Mouse (Mus musculus) hematopoietic multipotent progenitor cell, adult 10-12 weeks (in vitro differentiated cells): ENCODE results near the gene Mrps31. TPM values are rescaled to one million over a fixed set of nuclear protein-coding genes. Genes with fewer than 3 reads are reported as not detected.

Source experiments
- polyA plus RNA-seq: library from polyadenylated mRNA; stranded (reverse); fragments of >175 nt; gene quantifications from 2 replicates; pipeline ENCODE4 v1.2.3, GENCODE M21; 2012; ENCODE audit warnings: low replicate concordance

The Mrps31 gene
- 0.78 and 2.0 TPM in 2 replicates for polyA plus RNA-seq

GRCm38 (mm10) chr8:22411282-22411702 lies at the start of gene Mrps31:
Gene Mrps31 (plus strand): TSS chr8:22411361.

GRCm38 (mm10) chr8:22398142-22398951 lies 12.8 kb upstream of the Mrps31 start, which contains the start of gene Slc25a15:
Gene Slc25a15 (minus strand): TSS chr8:22398597.

Other genes starting within 250 kb of the Mrps31 start
- 1.3 and 2.1 TPM in 2 replicates for gene Nek3, start 244.9 kb upstream of the Mrps31 start, polyA plus RNA-seq
- gene Ckap2, start 225.5 kb upstream of the Mrps31 start, polyA plus RNA-seq = 1.2 and 2.3 TPM in 2 replicates
- 5.9 and 8.5 TPM in 2 replicates for gene Vps36, start 218.6 kb upstream of the Mrps31 start, polyA plus RNA-seq
- gene Thsd1, start 184.0 kb upstream of the Mrps31 start, polyA plus RNA-seq = 0.54 and 0.64 TPM in 2 replicates
- gene Tpte, start 127.9 kb upstream of the Mrps31 start, polyA plus RNA-seq = not detected in 2 replicates
- 2.6 and 3.1 TPM in 2 replicates for gene Slc25a15, start 12.8 kb upstream of the Mrps31 start, polyA plus RNA-seq